Mouse (Mus musculus) lung, adult 10 weeks (tissue): ENCODE data around the gene Cdh12. TPM values are rescaled to one million over a fixed set of nuclear protein-coding genes. Genes with fewer than 3 reads are reported as not detected.

Experiments used
- polyA plus RNA-seq: library from polyadenylated mRNA; stranded (reverse); fragments of 350-450 nt; fragmentation: Illumina TruSeq; extraction: RNeasy Lipid Tissue Mini Kit (QIAGEN cat#74804); gene quantifications from one replicate; pipeline ENCODE4 v1.2.3, GENCODE M21; 2014; ENCODE audit warnings: low read depth, low replicate concordance; ENCODE audit not compliant: insufficient read depth

The Cdh12 gene
- not detected for polyA plus RNA-seq

GRCm38 (mm10) chr15:20448861-20449663, at the start of gene Cdh12:
Gene Cdh12, plus strand, starts transcription at chr15:20449265.

GRCm38 (mm10) chr15:20666650-20667049, 217.6 kb downstream of the Cdh12 start, which contains the start of gene Acot10:
Gene Acot10, minus strand, starts transcription at chr15:20666750.

Other genes starting within 250 kb of the Cdh12 start
- gene Acot10, start 217.5 kb downstream of the Cdh12 start, polyA plus RNA-seq, result not detected